Mouse (Mus musculus) liver, embryonic 16.5 days (tissue): ENCODE data around the gene Dmd. TPM values are rescaled to one million over a fixed set of nuclear protein-coding genes. Genes with fewer than 3 reads are reported as not detected.

Experiments used
- ATAC-seq: fragments of 200-750 bp; cut with Nextera tagmentation; 2 replicates; pipeline ENCODE4 v1.8.0; 2017; ENCODE audit warnings: low read depth, mild to moderate bottlenecking, moderate number of reproducible peaks, moderate library complexity
- H3K27ac ChIP-seq: fragments of 300-500 bp; sonication (generic); 2 replicates; pipeline ENCODE4 v1.5.1; 2014; ENCODE audit warnings: mild to moderate bottlenecking, low read length
- H3K27me3 ChIP-seq: fragments of 300-500 bp; sonication (generic); 2 replicates; pipeline ENCODE4 v1.6.1; 2014; ENCODE audit warnings: low read depth, low read length, mixed read lengths; ENCODE audit not compliant: control insufficient read depth, insufficient read depth
- H3K36me3 ChIP-seq: fragments of 300-500 bp; sonication (generic); 2 replicates; pipeline ENCODE4 v1.6.1; 2014; ENCODE audit warnings: mild to moderate bottlenecking; ENCODE audit not compliant: control insufficient read depth, insufficient read depth
- H3K4me1 ChIP-seq: fragments of 300-500 bp; sonication (generic); 2 replicates; pipeline ENCODE4 v1.6.1; 2014; ENCODE audit warnings: low read depth, low read length, mixed read lengths; ENCODE audit not compliant: control insufficient read depth
- H3K4me2 ChIP-seq: fragments of 300-500 bp; sonication (generic); 2 replicates; pipeline ENCODE4 v1.6.1; 2014; ENCODE audit warnings: low read depth, low read length, mixed read lengths
- H3K4me3 ChIP-seq: fragments of 300-500 bp; sonication (generic); 2 replicates; pipeline ENCODE4 v1.5.1; 2014; ENCODE audit warnings: low read depth, mild to moderate bottlenecking, low read length
- H3K9ac ChIP-seq: fragments of 300-500 bp; sonication (generic); 2 replicates; pipeline ENCODE4 v1.6.1; 2014; ENCODE audit warnings: low read depth, low read length
- H3K9me3 ChIP-seq: fragments of 300-500 bp; sonication (generic); replicated peaks from 2 replicates; pipeline ENCODE4 v1.6.1; 2016; ENCODE audit warnings: low read length; ENCODE audit not compliant: control insufficient read depth
- WGBS: fragments of 180-500 bp; shearing (Covaris S2); extraction: QIAGEN DNeasy Blood & Tissue Kit; methylation state at CpG from one replicate; pipeline ENCODE4 v1.1.7; 2014; ENCODE audit not compliant: insufficient replicate concordance; 5-methylcytosine and 5-hydroxymethylcytosine counted together
- polyA plus RNA-seq: library from polyadenylated mRNA; unstranded; fragments of >200 nt; fragmentation: Nextera tagmentation; extraction: Ambion mirVana; gene quantifications from 2 replicates; pipeline ENCODE4 v1.2.1, GENCODE M21; 2015

Dmd gene
- polyA plus RNA-seq, 1 experiment from 2014 or later = 10.0 TPM

- Histone ChIP-seq H3K4me2 (no peak overlapping the region), H3K4me3 (no peak overlapping the region), H3K9ac (no peak overlapping the region), H3K36me3 (no peaks in the 10 kb centered on the region), H3K4me1 (no peaks in the 10 kb centered on the region), H3K27ac (no peak overlapping the region), H3K27me3 (no peaks in the 10 kb centered on the region), H3K9me3 (no peaks in the 10 kb centered on the region)
- WGBS = 41% methylated on average over 3 of the region's 3 CpGs
- ATAC-seq = no peak
Observed at GRCm38 (mm10) chrX:84443985-84444384, 1495.3 kb downstream of the Dmd start.

GRCm38 (mm10) chrX:84444638-84445037 is 1496.0 kb downstream of the Dmd start:
- H3K4me1 ChIP-seq = no peaks in the 10 kb centered on the region
- H3K9ac ChIP-seq = no peak overlapping the region
- H3K27me3 ChIP-seq = no peaks in the 10 kb centered on the region
- H3K4me2 ChIP-seq = no peak overlapping the region
- no peaks in the 10 kb centered on the region for H3K36me3 ChIP-seq
- no peak overlapping the region for H3K27ac ChIP-seq
- no peaks in the 10 kb centered on the region for H3K9me3 ChIP-seq
- no peak for ATAC-seq
- no peak overlapping the region for H3K4me3 ChIP-seq

GRCm38 (mm10) chrX:84454473-84454872 is 1505.8 kb downstream of the Dmd start:
- ATAC-seq = no peak
- Histone ChIP-seq H3K27ac (no peak overlapping the region), H3K27me3 (no peaks in the 10 kb centered on the region), H3K9me3 (no peaks in the 10 kb centered on the region), H3K36me3 (no peaks in the 10 kb centered on the region), H3K9ac (no peak overlapping the region), H3K4me3 (no peak overlapping the region), H3K4me2 (no peak overlapping the region), H3K4me1 (no peaks in the 10 kb centered on the region)
- 53% methylated on average over 1 of the region's 1 CpGs for WGBS

GRCm38 (mm10) chrX:84514650-84515366 is 1566.1 kb downstream of the Dmd start:
- 77% methylated on average over 3 of the region's 3 CpGs for WGBS
- Histone ChIP-seq H3K4me3 (no peak overlapping the region), H3K4me1 (no peaks in the 10 kb centered on the region), H3K9me3 (no peaks in the 10 kb centered on the region), H3K36me3 (no peaks in the 10 kb centered on the region), H3K4me2 (no peak overlapping the region), H3K27ac (no peak overlapping the region), H3K27me3 (no peaks in the 10 kb centered on the region), H3K9ac (no peak overlapping the region)
- ATAC-seq = no peak

GRCm38 (mm10) chrX:84551995-84552394 is 1603.3 kb downstream of the Dmd start:
- no peaks in the 10 kb centered on the region for H3K27me3 ChIP-seq
- WGBS = 39% methylated on average over 1 of the region's 1 CpGs
- no peak overlapping the region for H3K4me3 ChIP-seq
- H3K27ac ChIP-seq = no peak overlapping the region
- no peaks in the 10 kb centered on the region for H3K36me3 ChIP-seq
- H3K9me3 ChIP-seq = no peaks in the 10 kb centered on the region
- no peaks in the 10 kb centered on the region for H3K4me1 ChIP-seq
- no peak overlapping the region for H3K9ac ChIP-seq
- ATAC-seq = no peak
- H3K4me2 ChIP-seq = no peak overlapping the region

GRCm38 (mm10) chrX:84553441-84553840 is 1604.8 kb downstream of the Dmd start:
- Histone ChIP-seq H3K36me3 (no peaks in the 10 kb centered on the region), H3K4me1 (no peaks in the 10 kb centered on the region), H3K27me3 (no peaks in the 10 kb centered on the region), H3K9ac (no peak overlapping the region), H3K4me3 (no peak overlapping the region), H3K9me3 (no peaks in the 10 kb centered on the region), H3K27ac (no peak overlapping the region), H3K4me2 (no peak overlapping the region)
- no peak for ATAC-seq
- 4% methylated on average over 1 of the region's 1 CpGs for WGBS

GRCm38 (mm10) chrX:84598476-84598875 is 1649.8 kb downstream of the Dmd start:
- H3K36me3 ChIP-seq = no peaks in the 10 kb centered on the region
- no peak for ATAC-seq
- H3K9me3 ChIP-seq = no peaks in the 10 kb centered on the region
- H3K9ac ChIP-seq = no peak overlapping the region
- H3K4me2 ChIP-seq = no peak overlapping the region
- H3K27me3 ChIP-seq = no peaks in the 10 kb centered on the region
- no peak overlapping the region for H3K27ac ChIP-seq
- H3K4me1 ChIP-seq = no peaks in the 10 kb centered on the region
- H3K4me3 ChIP-seq = no peak overlapping the region

GRCm38 (mm10) chrX:84640446-84640845 is 1691.8 kb downstream of the Dmd start:
- no peak overlapping the region for H3K27ac ChIP-seq
- no peaks in the 10 kb centered on the region for H3K9me3 ChIP-seq
- ATAC-seq = no peak
- no peaks in the 10 kb centered on the region for H3K27me3 ChIP-seq
- H3K4me1 ChIP-seq = no peaks in the 10 kb centered on the region
- H3K4me3 ChIP-seq = no peak overlapping the region
- no peak overlapping the region for H3K4me2 ChIP-seq
- H3K9ac ChIP-seq = no peak overlapping the region
- no peaks in the 10 kb centered on the region for H3K36me3 ChIP-seq

GRCm38 (mm10) chrX:84747683-84748082 is 1799.0 kb downstream of the Dmd start:
- Histone ChIP-seq H3K27me3 (no peaks in the 10 kb centered on the region), H3K36me3 (no peaks in the 10 kb centered on the region), H3K9me3 (no peaks in the 10 kb centered on the region), H3K4me1 (no peaks in the 10 kb centered on the region), H3K4me3 (no peak overlapping the region), H3K4me2 (no peak overlapping the region), H3K27ac (no peak overlapping the region), H3K9ac (no peak overlapping the region)
- no peak for ATAC-seq
- 36% methylated on average over 4 of the region's 4 CpGs for WGBS
